8 mouse cellular contexts compared by ENCODE assay signal in genomic region chr9:77751091-77751521, GRCm38 (mm10). TPM values are rescaled to one million over a fixed set of nuclear protein-coding genes. Genes with fewer than 3 reads are reported as not detected.
A peak's percentile ranks its signal among the peaks of the same experiment; 100 is the strongest.
DNase-seq lines count a peak whose midpoint lies in the region; ATAC-seq and TF ChIP-seq lines count a peak whose summit lies in the region.

No protein-coding gene starts in this region.

- TF ChIP-seq CTCF in kidney, postnatal 0 days (IDR thresholded peaks at IDR 0.05; ENCODE audit: low read depth), result no peak
- TF ChIP-seq CTCF in forebrain, postnatal 0 days (IDR thresholded peaks at IDR 0.05; ENCODE audit: low read depth), result 0 out of 2 replicates have a peak, but pooled peaks have one; percentile 6
- no peak for TF ChIP-seq CTCF in liver, embryonic 14.5 days (IDR thresholded peaks at IDR 0.05; ENCODE audit: low read depth)

- H3K4me3 ChIP-seq in kidney, postnatal 0 days (replicated peaks; ENCODE audit: low read depth, low read length), result peak overlapping the region; percentile 57
- peak overlapping the region; percentile 62 for H3K4me3 ChIP-seq in forebrain, postnatal 0 days (ENCODE audit: low read depth, low read length)
- peak overlapping the region; percentile 65 to 68 for H3K4me3 ChIP-seq in liver, embryonic 14.5 days (ENCODE audit: insufficient read depth in 1 of 2, low read depth in 2 of 2, low read length in 2 of 2)
- H3K4me3 ChIP-seq in stomach, embryonic 15.5 days (replicated peaks), result peak overlapping the region; percentile 60

- no peaks in the 10 kb centered on the region for H3K36me3 ChIP-seq in kidney, postnatal 0 days (ENCODE audit: insufficient read depth, low read length)
- no peaks in the 10 kb centered on the region for H3K36me3 ChIP-seq in forebrain, postnatal 0 days (ENCODE audit: insufficient read depth)
- H3K36me3 ChIP-seq in liver, embryonic 14.5 days (replicated peaks; ENCODE audit: control insufficient read depth, insufficient read depth, low read depth), result no peaks in the 10 kb centered on the region
- H3K36me3 ChIP-seq in stomach, embryonic 15.5 days, result no peaks in the 10 kb centered on the region

- peak overlapping the region; percentile 73 for H3K9ac ChIP-seq in kidney, postnatal 0 days (ENCODE audit: low read depth, low read length)
- peak overlapping the region; percentile 66 for H3K9ac ChIP-seq in forebrain, postnatal 0 days
- H3K9ac ChIP-seq in liver, embryonic 14.5 days (replicated peaks), result peak overlapping the region; percentile 79
- peak overlapping the region; percentile 62; the same call in 1 of the 2 replicates for H3K9ac ChIP-seq in stomach, embryonic 15.5 days

- 2% methylated on average over 12 of the region's 12 CpGs for WGBS in kidney, postnatal 0 days
- WGBS in forebrain, postnatal 0 days, result under 1% methylated on average over 12 of the region's 12 CpGs
- under 1% methylated on average over 12 of the region's 12 CpGs for WGBS in liver, embryonic 14.5 days (ENCODE audit: insufficient replicate concordance)
- 1% methylated on average over 12 of the region's 12 CpGs for WGBS in stomach, embryonic 15.5 days

- peak overlapping the region; percentile 96 for H3K27ac ChIP-seq in kidney, postnatal 0 days
- peak overlapping the region; percentile 85 for H3K27ac ChIP-seq in forebrain, postnatal 0 days (ENCODE audit: low read depth, low read length)
- H3K27ac ChIP-seq in liver, embryonic 14.5 days, result peak overlapping the region; percentile 92
- peak overlapping the region; percentile 90 for H3K27ac ChIP-seq in stomach, embryonic 15.5 days

- no peaks in the 10 kb centered on the region for H3K9me3 ChIP-seq in kidney, postnatal 0 days (replicated peaks; ENCODE audit: low read length)
- H3K9me3 ChIP-seq in forebrain, postnatal 0 days (ENCODE audit: low read length), result no peaks in the 10 kb centered on the region
- H3K9me3 ChIP-seq in liver, embryonic 14.5 days (ENCODE audit: control insufficient read depth, low read length), result no peaks in the 10 kb centered on the region
- H3K9me3 ChIP-seq in stomach, embryonic 15.5 days, result no peaks in the 10 kb centered on the region

- peak overlapping the region; percentile 86 for H3K4me2 ChIP-seq in kidney, postnatal 0 days (ENCODE audit: low read length)
- H3K4me2 ChIP-seq in forebrain, postnatal 0 days (ENCODE audit: low read depth), result peak overlapping the region; percentile 78
- H3K4me2 ChIP-seq in liver, embryonic 14.5 days (ENCODE audit: low read depth), result peak overlapping the region; percentile 98
- H3K4me2 ChIP-seq in stomach, embryonic 15.5 days, result peak overlapping the region; percentile 85

- H3K4me1 ChIP-seq in kidney, postnatal 0 days (replicated peaks; ENCODE audit: insufficient read depth, low read length), result 0 out of 2 replicates have a peak, but pooled peaks cover 2% of the 10 kb centered on the region
- no peaks in the 10 kb centered on the region for H3K4me1 ChIP-seq in forebrain, postnatal 0 days (ENCODE audit: insufficient read depth)
- H3K4me1 ChIP-seq in liver, embryonic 14.5 days (replicated peaks; ENCODE audit: control insufficient read depth in 2 of 2, insufficient read depth in 2 of 2, low read length in 1 of 2), result peaks cover 11 to 19% of the 10 kb centered on the region in 2 experiments
- H3K4me1 ChIP-seq in stomach, embryonic 15.5 days, result 0 out of 2 replicates have a peak, but pooled peaks cover 8% of the 10 kb centered on the region

- intact Hi-C loops in left cerebral cortex, postnatal 36 days (cut with DNase I), result loop anchor here (5.0 to 10.0 kb wide), 2 partner anchors 146 to 204 kb away; no protein-coding TSS in a partner anchor

- H3K27me3 ChIP-seq in kidney, postnatal 0 days (ENCODE audit: insufficient read depth, low read length), result no peaks in the 10 kb centered on the region
- no peaks in the 10 kb centered on the region for H3K27me3 ChIP-seq in forebrain, postnatal 0 days (ENCODE audit: insufficient read depth, low read length)
- no peaks in the 10 kb centered on the region for H3K27me3 ChIP-seq in liver, embryonic 14.5 days (ENCODE audit: control insufficient read depth, insufficient read depth, low read length)
- H3K27me3 ChIP-seq in stomach, embryonic 15.5 days (replicated peaks), result no peaks in the 10 kb centered on the region

- DNase-seq in kidney, postnatal 0 days (ENCODE audit: low spot score), result no peak
- DNase-seq in kidney, postnatal 14 days, result no peak
- peak; percentile 68 for DNase-seq in R1 (ENCODE audit: low read depth, low spot score)
- no peak for DNase-seq in forebrain, postnatal 0 days
- no peak for DNase-seq in liver, embryonic 14.5 days (ENCODE audit: low read depth in 3 of 3, low spot score in 3 of 3)
- no peak for DNase-seq in left cerebral cortex, postnatal 36 days (ENCODE audit: low spot score in 2 of 2)
- DNase-seq in frontal cortex, postnatal 10 days (ENCODE audit: low spot score in 2 of 2), result no peak

- no peak; the same call in 1 of the 2 replicates for ATAC-seq in kidney, postnatal 0 days (replicated peaks; ENCODE audit: low FRiP score, low read depth)
- no peak for ATAC-seq in forebrain, postnatal 0 days
- ATAC-seq in liver, embryonic 14.5 days (ENCODE audit: insufficient read depth), result no peak
- no peak for ATAC-seq in stomach, embryonic 15.5 days (ENCODE audit: insufficient read depth, low FRiP score, low read depth)

- TF ChIP-seq EP300 in liver, embryonic 14.5 days (IDR thresholded peaks at IDR 0.05; ENCODE audit: low read depth), result no peak

RNA-seq across cellular contexts. Expression of gene Gclc, which starts 3.2 kb away (rescaled TPM):
- 41.7 and 44.6 TPM in 2 replicates for polyA plus RNA-seq in kidney, postnatal 0 days (2015; fragmentation: Nextera tagmentation; extraction: Ambion mirVana)
- 25.8 and 28.4 TPM in 2 replicates for total RNA-seq in forebrain, postnatal 0 days (2014; rRNA removed)
- polyA plus RNA-seq in forebrain, postnatal 0 days (2015; fragmentation: Nextera tagmentation; extraction: Ambion mirVana), result 12.4 and 14.4 TPM in 2 replicates
- polyA plus RNA-seq in liver, embryonic 14.5 days (2012; rRNA removed), result 24.1 and 30.9 TPM in 2 replicates
- 26.6 and 31.8 TPM in 2 replicates for polyA plus RNA-seq in liver, embryonic 14.5 days (2014; fragmentation: Nextera tagmentation; extraction: Ambion mirVana)
- polyA plus RNA-seq in stomach, embryonic 15.5 days (2015; fragmentation: Nextera tagmentation; extraction: Ambion mirVana), result 15.8 and 17.3 TPM in 2 replicates
- 10 to 100 TPM; 43.3 to 44.6 TPM for total RNA-seq in left cerebral cortex, postnatal 36 days (2021)
